Mouse (Mus musculus): ENCODE measurements around the gene Zc3h18. TPM values are rescaled to one million over a fixed set of nuclear protein-coding genes. Genes with fewer than 3 reads are reported as not detected.

Zc3h18 gene
- total RNA-seq, 2 experiments from 2014 or later, result 22.4 to 22.8 TPM

DNA sequence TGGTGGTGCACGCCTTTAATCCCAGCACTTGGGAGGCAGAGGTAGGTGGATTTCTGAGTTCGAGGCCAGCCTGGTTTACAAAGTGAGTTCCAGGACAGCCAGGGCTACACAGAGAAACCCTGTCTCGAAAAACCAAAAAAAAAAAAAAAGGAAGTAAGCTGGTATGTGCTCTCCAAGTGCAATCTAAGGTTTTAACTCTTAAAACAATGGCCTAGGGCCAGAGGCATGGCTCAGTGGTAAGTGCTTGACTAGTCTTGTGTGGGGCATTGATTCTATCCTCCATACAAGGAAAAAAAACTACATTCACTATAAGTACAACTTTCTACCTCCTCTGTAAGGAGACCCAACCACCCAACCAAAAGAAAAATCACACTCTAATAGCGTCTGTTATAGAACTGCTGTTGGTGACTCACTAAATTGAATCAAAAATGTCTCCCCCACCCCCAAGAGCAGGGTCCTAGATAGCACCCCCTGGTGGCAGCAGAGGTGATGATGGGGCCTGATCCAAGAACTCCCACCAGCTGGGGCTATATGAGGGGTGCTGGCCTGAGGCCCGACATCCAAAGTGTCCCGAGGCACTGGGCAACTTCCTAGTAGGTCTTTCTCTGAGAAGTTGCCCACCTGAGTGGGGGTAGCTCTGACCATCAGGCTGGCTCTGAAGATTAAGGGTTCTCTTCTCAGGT lies 83.0 kb downstream of the Zc3h18 start:
- intact Hi-C loops (cut with DNase I), result no loop called here
- DNase-seq, result no peak

DNA sequence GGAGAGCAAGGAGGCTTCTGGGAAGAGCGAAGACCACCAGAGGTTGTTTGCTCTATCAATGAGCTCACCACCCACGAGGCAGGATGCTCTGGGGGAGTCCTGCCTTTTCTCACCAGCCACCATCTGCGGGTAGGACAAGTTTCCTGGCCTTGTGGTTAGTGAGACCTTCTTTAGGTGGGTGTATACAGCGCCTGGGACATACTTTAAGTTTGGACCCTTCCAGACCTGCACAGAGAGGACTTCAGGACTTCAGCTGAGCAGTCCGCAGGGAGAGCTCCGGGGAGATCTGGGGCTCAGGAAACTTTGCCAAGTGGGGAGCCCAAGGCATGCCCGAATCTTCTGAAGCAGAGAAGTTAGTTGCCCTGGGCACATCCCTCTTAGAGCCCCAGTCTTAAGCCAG lies 83.6 kb downstream of the Zc3h18 start:
- no peak for DNase-seq
- intact Hi-C loops (cut with DNase I), result no loop called here

GRCm38 (mm10) chr8:122460524-122461472 lies 84.4 kb downstream of the Zc3h18 start, which contains the start of gene Snai3:
Snai3 (minus strand) TSS chr8:122460733.
- peak; percentile 48 to 49 for DNase-seq
- intact Hi-C loops (cut with DNase I), result no loop called here

DNA sequence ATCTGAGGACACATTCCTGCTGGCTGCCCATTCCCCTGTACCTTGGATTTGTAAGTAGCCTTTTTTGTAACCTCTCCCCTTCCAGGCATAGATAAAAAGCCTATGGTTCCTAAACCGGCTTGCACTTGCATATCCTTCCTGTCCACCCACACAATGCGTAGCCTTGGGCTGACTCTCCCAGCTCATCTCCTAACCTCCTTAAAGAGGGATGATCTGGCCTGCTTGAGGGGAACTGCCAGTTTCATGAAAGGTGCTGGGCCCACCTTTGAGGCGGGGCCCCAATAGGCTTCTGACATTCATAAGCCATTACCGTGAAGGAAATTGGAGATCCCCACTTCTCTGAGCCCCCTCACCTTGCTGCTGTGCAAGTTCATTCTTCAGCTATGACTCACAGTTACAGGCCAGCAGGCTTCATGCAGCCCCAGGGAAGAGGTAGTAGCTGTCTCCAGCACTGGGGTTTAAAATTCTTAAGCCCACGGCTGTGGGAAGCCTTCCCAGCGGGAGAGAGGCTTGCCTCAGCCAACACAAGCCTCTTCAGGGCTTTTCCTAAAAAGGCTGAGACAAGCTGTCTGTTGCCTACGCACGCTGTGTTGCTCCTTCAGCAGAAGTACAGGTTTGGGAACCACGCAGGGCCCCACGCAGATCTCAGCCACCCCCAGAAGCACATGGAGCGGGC lies 85.2 kb downstream of the Zc3h18 start:
- intact Hi-C loops (cut with DNase I), result no loop called here
- no peak for DNase-seq

DNA sequence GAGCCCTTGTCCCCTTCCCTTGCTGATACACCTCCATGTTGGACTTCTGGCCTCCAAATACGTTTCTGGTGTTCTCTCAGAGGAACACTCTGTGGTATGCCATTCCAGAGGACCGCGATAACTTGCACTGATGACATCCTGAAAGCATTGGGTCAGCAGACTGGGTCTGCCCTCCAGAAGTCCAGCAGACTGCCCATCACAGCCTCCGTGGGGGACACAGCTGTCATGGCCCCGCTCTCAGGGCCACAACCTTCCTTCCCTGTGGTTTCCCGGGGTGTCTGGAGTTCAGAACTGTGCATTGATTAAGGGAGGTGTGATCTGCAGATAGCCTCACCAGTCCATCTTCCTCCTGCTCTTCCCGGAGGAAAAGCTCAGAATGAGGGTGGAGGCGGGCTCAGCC lies 86.1 kb downstream of the Zc3h18 start:
- intact Hi-C loops (cut with DNase I), result no loop called here
- DNase-seq, result no peak

DNA sequence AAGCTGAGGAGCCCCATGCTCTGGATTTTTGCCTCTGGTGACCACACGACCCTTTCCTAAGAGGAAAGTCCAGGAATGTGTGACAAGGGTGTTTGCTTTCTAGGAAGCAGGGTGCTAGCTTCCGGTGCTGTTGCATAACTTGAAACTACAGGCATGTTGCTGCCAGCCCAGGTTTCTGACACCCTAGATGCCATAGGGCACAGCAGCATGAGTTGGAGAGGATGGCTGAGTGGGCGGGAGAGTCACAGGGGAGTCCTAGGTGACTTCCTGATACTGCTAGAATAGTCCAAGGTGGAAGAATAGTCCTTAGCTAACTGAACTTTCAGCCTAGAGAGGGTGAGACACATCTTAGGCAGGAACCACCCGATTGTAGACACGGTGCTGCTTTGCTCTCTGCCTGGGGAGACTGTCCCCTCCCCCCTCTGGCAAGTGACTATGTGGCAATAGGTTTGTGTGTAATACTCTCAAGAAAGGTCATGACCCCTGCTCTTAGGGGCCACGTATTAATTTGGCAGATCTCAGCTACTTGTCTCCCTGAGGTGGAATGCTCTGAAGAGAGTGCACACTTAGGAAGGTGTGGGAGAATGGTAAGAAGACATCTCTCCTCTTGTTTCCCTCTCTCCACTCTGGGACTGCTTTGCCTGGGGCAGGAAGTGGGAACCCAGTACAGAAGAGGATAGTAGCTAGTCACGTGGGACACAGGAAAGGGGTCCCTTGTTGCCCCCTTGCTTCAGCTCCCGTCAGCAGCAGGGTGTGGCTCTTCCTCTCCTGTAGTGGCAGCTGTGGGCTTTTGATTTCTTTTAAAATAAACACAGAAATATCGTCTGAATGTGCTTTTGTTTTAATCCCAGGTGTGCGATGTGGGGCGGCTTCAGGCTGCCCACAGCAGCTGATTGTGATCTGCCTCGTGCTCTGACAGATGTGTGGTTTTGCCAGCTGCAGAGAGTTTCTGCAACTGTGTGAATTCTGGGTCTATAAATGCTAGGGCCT lies 87.5 kb downstream of the Zc3h18 start:
- no peak for DNase-seq
- intact Hi-C loops (cut with DNase I), result no loop called here

GRCm38 (mm10) chr8:122464985-122465384 lies 88.6 kb downstream of the Zc3h18 start:
- intact Hi-C loops (cut with DNase I), result no loop called here
- no peak for DNase-seq

Other genes with a start within 250 kb of the Zc3h18 start
- 10 to 100 TPM; 25.5 to 26.9 TPM for gene Zfpm1, start 94.5 kb upstream of the Zc3h18 start, total RNA-seq (2021)
- not detected for gene Trhr2, start 15.9 kb upstream of the Zc3h18 start, total RNA-seq (2021)
- gene Il17c, start 45.4 kb downstream of the Zc3h18 start, total RNA-seq (2021), result not detected
- gene Cyba, start 56.3 kb downstream of the Zc3h18 start, total RNA-seq (2021), result 10 to 100 TPM; 43.8 to 47.4 TPM
- gene Mvd, start 66.8 kb downstream of the Zc3h18 start, total RNA-seq (2021), result 1 to 10 TPM; 4.7 to 5.0 TPM
- gene Snai3, start 84.1 kb downstream of the Zc3h18 start, total RNA-seq (2021), result 1 to 10 TPM; 1.1 to 1.6 TPM
- 10 to 100 TPM; 28.7 to 28.9 TPM for gene Rnf166, start 99.5 kb downstream of the Zc3h18 start, total RNA-seq (2021)
- gene Ctu2, start 99.5 kb downstream of the Zc3h18 start, total RNA-seq (2021), result 10 to 100 TPM; 10.8 TPM
- 10 to 100 TPM; 27.2 to 30.2 TPM for gene Piezo1, start 174.7 kb downstream of the Zc3h18 start, total RNA-seq (2021)
- gene Cdt1, start 191.4 kb downstream of the Zc3h18 start, total RNA-seq (2021), result 1 to 10 TPM; 3.6 to 4.6 TPM
- gene Aprt, start 200.3 kb downstream of the Zc3h18 start, total RNA-seq (2021), result 10 to 100 TPM; 32.7 to 34.5 TPM
- 1 to 10 TPM; 3.5 to 4.1 TPM for gene Galns, start 234.9 kb downstream of the Zc3h18 start, total RNA-seq (2021)
- 10 to 100 TPM; 45.9 to 57.2 TPM for gene Trappc2l, start 235.0 kb downstream of the Zc3h18 start, total RNA-seq (2021)
- gene Pabpn1l, start 246.1 kb downstream of the Zc3h18 start, total RNA-seq (2021), result under 1 TPM in 1 of 2 experiments, not detected in 1; 0.20 TPM